Mouse (Mus musculus) midbrain, embryonic 13.5 days (tissue): ENCODE measurements at regions not wholly inside any gene's neighbourhood (a gene's known extent, or its start where the extent isn't known, plus 50 kb on each side); places are given as distances from the start of the nearest gene placed in this dataset.

Experiments
- ATAC-seq: fragments of 200-750 bp; cut with Nextera tagmentation; 2 replicates; pipeline ENCODE4 v1.8.0; 2017; ENCODE audit warnings: mild to moderate bottlenecking, moderate TSS enrichment, moderate library complexity
- H3K27ac ChIP-seq: fragments of 300-500 bp; sonication (generic); 2 replicates; pipeline ENCODE4 v1.5.1; 2015; ENCODE audit warnings: inconsistent platforms, mild to moderate bottlenecking, moderate library complexity
- H3K27me3 ChIP-seq: fragments of 300-500 bp; sonication (generic); 2 replicates; pipeline ENCODE4 v1.6.1; 2015; ENCODE audit warnings: mild to moderate bottlenecking, inconsistent platforms
- H3K36me3 ChIP-seq: fragments of 300-500 bp; sonication (generic); 2 replicates; pipeline ENCODE4 v1.6.1; 2015; ENCODE audit warnings: mild to moderate bottlenecking, inconsistent platforms
- H3K4me1 ChIP-seq: fragments of 300-500 bp; sonication (generic); replicated peaks from 2 replicates; pipeline ENCODE4 v1.6.1; 2015; ENCODE audit warnings: inconsistent platforms
- H3K4me2 ChIP-seq: fragments of 300-500 bp; sonication (generic); replicated peaks from 2 replicates; pipeline ENCODE4 v1.6.1; 2015; ENCODE audit warnings: moderate library complexity, mild to moderate bottlenecking, inconsistent platforms
- H3K4me3 ChIP-seq: fragments of 300-500 bp; sonication (generic); replicated peaks from 2 replicates; pipeline ENCODE4 v1.5.1; 2015; ENCODE audit warnings: mild to moderate bottlenecking, inconsistent platforms
- H3K9ac ChIP-seq: fragments of 300-500 bp; sonication (generic); replicated peaks from 2 replicates; pipeline ENCODE4 v1.6.1; 2015; ENCODE audit warnings: mild to moderate bottlenecking, inconsistent platforms
- H3K9me3 ChIP-seq: fragments of 300-500 bp; sonication (generic); 2 replicates; pipeline ENCODE4 v1.6.1; 2016; ENCODE audit warnings: mild to moderate bottlenecking, inconsistent platforms
- WGBS: fragments of 180-500 bp; shearing (Covaris S2); methylation state at CpG from one replicate; pipeline ENCODE4 v1.1.7; 2015; 5-methylcytosine and 5-hydroxymethylcytosine counted together

DNA sequence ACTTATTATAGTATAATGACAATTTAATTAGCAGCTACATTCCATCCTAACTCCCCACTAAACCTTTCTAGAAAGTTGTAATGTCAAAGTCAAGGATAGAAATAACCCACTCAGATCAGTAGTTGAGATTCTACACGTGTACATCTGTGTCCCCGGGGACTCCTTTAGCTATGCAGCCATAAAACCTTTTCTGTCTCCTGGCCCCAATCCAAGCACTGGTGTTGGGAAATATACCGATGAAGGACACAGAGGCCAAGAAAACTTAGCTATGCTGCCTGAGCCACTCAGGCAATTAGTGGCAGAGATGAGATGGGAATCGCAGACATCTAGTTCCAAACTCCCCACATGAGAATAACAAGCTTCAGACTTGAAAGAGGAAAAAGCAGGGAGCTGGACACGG is 190.1 kb downstream of the Ackr3 start:
- H3K4me1 ChIP-seq = peaks cover 16% of the 10 kb centered on the region
- no peak overlapping the region for H3K9ac ChIP-seq
- no peaks in the 10 kb centered on the region for H3K9me3 ChIP-seq
- H3K36me3 ChIP-seq = no peaks in the 10 kb centered on the region
- WGBS = 75% methylated on average over 5 of the region's 5 CpGs
- H3K4me3 ChIP-seq = no peak overlapping the region
- no peak overlapping the region for H3K4me2 ChIP-seq
- no peak for ATAC-seq
- no peak overlapping the region for H3K27ac ChIP-seq
- no peaks in the 10 kb centered on the region for H3K27me3 ChIP-seq

GRCm38 (mm10) chr1:90395331-90396016 is 191.7 kb downstream of the Ackr3 start:
- H3K36me3 ChIP-seq = no peaks in the 10 kb centered on the region

GRCm38 (mm10) chr1:90396660-90397059 is 192.9 kb downstream of the Ackr3 start:
- Histone ChIP-seq H3K9me3 (no peaks in the 10 kb centered on the region), H3K27me3 (no peaks in the 10 kb centered on the region), H3K36me3 (no peaks in the 10 kb centered on the region), H3K4me2 (no peak overlapping the region), H3K27ac (no peak overlapping the region), H3K4me1 (peaks cover 16% of the 10 kb centered on the region), H3K9ac (no peak overlapping the region), H3K4me3 (no peak overlapping the region)
- no peak for ATAC-seq
- WGBS = 73% methylated on average over 1 of the region's 1 CpGs

More at GRCm38 (mm10) chr1:90395331-90396016, 191.7 kb downstream of the Ackr3 start:
- no peak overlapping the region for H3K4me3 ChIP-seq
- no peaks in the 10 kb centered on the region for H3K27me3 ChIP-seq
- H3K9me3 ChIP-seq = no peaks in the 10 kb centered on the region
- peaks cover 16% of the 10 kb centered on the region for H3K4me1 ChIP-seq
- no peak overlapping the region for H3K4me2 ChIP-seq
- 90% methylated on average over 5 of the region's 5 CpGs for WGBS
- ATAC-seq = no peak
- no peak overlapping the region for H3K27ac ChIP-seq
- H3K9ac ChIP-seq = no peak overlapping the region

DNA sequence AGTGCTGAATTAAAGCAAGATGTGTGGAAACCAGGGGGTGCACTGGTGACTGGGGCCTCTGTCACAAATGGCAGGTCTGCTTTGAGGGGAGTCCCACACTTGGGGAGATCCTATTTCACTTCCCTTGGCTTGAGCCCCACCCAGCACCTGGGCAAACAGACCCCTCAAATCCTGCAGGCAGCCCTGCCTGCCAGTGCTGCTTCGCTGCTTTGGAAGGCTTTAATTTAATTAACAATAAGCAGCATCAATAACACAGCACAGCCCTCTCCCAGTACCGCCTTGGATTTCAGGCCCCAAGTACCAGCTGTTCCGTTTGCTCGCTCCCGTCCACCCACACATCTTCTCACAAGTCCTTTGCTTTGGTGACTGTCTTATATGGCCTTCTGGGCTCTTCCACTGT is 193.6 kb downstream of the Ackr3 start:
- Histone ChIP-seq H3K27ac (no peak overlapping the region), H3K4me1 (peaks cover 16% of the 10 kb centered on the region), H3K36me3 (no peaks in the 10 kb centered on the region), H3K4me2 (no peak overlapping the region), H3K27me3 (no peaks in the 10 kb centered on the region), H3K9ac (no peak overlapping the region), H3K4me3 (no peak overlapping the region), H3K9me3 (no peaks in the 10 kb centered on the region)
- no peak for ATAC-seq
- WGBS = 28% methylated on average over 5 of the region's 5 CpGs

GRCm38 (mm10) chr1:90398396-90398975 is 194.7 kb downstream of the Ackr3 start:
- H3K27me3 ChIP-seq = no peaks in the 10 kb centered on the region
- 84% methylated on average over 15 of the region's 15 CpGs for whole genome bisulfite sequencing
- H3K4me3 ChIP-seq = no peak overlapping the region
- no peaks in the 10 kb centered on the region for H3K36me3 ChIP-seq
- H3K4me2 ChIP-seq = no peak overlapping the region
- no peak for ATAC-seq
- H3K9ac ChIP-seq = no peak overlapping the region
- no peak overlapping the region for H3K27ac ChIP-seq
- no peaks in the 10 kb centered on the region for H3K9me3 ChIP-seq
- peaks cover 16% of the 10 kb centered on the region for H3K4me1 ChIP-seq

- Histone ChIP-seq H3K27me3 (no peaks in the 10 kb centered on the region), H3K4me3 (no peak overlapping the region), H3K9ac (no peak overlapping the region), H3K9me3 (no peaks in the 10 kb centered on the region), H3K4me1 (peaks cover 13% of the 10 kb centered on the region), H3K36me3 (no peaks in the 10 kb centered on the region), H3K4me2 (no peak overlapping the region), H3K27ac (no peak overlapping the region)
- 77% methylated on average over 6 of the region's 6 CpGs for WGBS
- no peak for ATAC-seq
These were observed 199.3 kb downstream of the Ackr3 start for GRCm38 (mm10) chr1:90403057-90403456.

GRCm38 (mm10) chr1:90404717-90405487 is 197.9 kb upstream of the Cops8 start:
- Histone ChIP-seq H3K27me3 (no peaks in the 10 kb centered on the region), H3K27ac (no peak overlapping the region), H3K4me3 (no peak overlapping the region), H3K9me3 (no peaks in the 10 kb centered on the region), H3K4me1 (peaks cover 10% of the 10 kb centered on the region), H3K9ac (no peak overlapping the region), H3K36me3 (no peaks in the 10 kb centered on the region), H3K4me2 (no peak overlapping the region)
- 38% methylated on average over 6 of the region's 6 CpGs for WGBS
- 0 out of 2 replicates have a peak, but pooled peaks have one; percentile 24 for ATAC-seq

GRCm38 (mm10) chr1:90406663-90407062 is 196.1 kb upstream of the Cops8 start:
- no peaks in the 10 kb centered on the region for H3K36me3 ChIP-seq
- no peak overlapping the region for H3K27ac ChIP-seq
- H3K4me2 ChIP-seq = no peak overlapping the region
- peaks cover 10% of the 10 kb centered on the region for H3K4me1 ChIP-seq
- no peak overlapping the region for H3K9ac ChIP-seq
- H3K9me3 ChIP-seq = no peaks in the 10 kb centered on the region
- H3K27me3 ChIP-seq = no peaks in the 10 kb centered on the region
- ATAC-seq = no peak
- H3K4me3 ChIP-seq = no peak overlapping the region
- 93% methylated on average over 6 of the region's 6 CpGs for WGBS

GRCm38 (mm10) chr1:90408504-90409215 is 194.1 kb upstream of the Cops8 start:
- no peaks in the 10 kb centered on the region for H3K27me3 ChIP-seq
- no peaks in the 10 kb centered on the region for H3K36me3 ChIP-seq
- WGBS = 87% methylated on average over 16 of the region's 16 CpGs
- H3K9me3 ChIP-seq = no peaks in the 10 kb centered on the region
- H3K27ac ChIP-seq = no peak overlapping the region
- no peak overlapping the region for H3K4me3 ChIP-seq
- no peak overlapping the region for H3K9ac ChIP-seq
- H3K4me2 ChIP-seq = no peak overlapping the region
- H3K4me1 ChIP-seq = peaks cover 17% of the 10 kb centered on the region
- no peak for ATAC-seq

GRCm38 (mm10) chr1:90409236-90409635 is 193.5 kb upstream of the Cops8 start:
- Histone ChIP-seq H3K4me3 (no peak overlapping the region), H3K36me3 (no peaks in the 10 kb centered on the region), H3K4me1 (peaks cover 16% of the 10 kb centered on the region), H3K9me3 (no peaks in the 10 kb centered on the region), H3K4me2 (no peak overlapping the region), H3K27me3 (no peaks in the 10 kb centered on the region), H3K9ac (no peak overlapping the region), H3K27ac (no peak overlapping the region)
- 82% methylated on average over 3 of the region's 3 CpGs for WGBS
- no peak for ATAC-seq

DNA sequence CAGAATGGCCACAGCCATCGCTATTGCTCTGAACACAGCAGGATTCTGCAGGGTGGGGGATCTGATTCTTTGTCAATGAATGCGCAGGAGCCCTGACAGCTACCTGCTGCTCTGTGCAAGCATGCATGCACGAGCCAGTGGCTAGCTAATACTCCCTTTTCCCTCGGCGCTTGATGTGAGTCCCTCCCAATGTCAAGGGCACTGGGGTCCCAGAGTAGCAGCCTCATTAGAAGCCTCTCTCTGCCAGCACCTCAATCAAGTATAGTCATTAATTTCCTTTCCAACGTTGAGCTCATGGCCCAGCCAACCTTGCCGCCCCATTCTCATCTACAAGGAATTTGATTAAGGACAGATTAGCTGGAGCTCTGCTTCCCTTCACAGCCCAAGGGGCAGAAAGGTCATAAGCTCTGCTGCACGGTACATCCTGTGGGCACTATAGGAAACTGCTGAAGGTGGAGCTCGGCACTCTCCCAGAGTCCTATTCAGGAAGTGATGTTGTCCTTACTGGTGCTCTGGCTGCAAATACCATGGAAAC is 190.2 kb upstream of the Cops8 start:
- 0 out of 2 replicates have a peak, but pooled peaks have one; percentile 40 for ATAC-seq
- Histone ChIP-seq H3K4me3 (no peak overlapping the region), H3K27me3 (no peaks in the 10 kb centered on the region), H3K4me2 (no peak overlapping the region), H3K9me3 (no peaks in the 10 kb centered on the region), H3K9ac (no peak overlapping the region), H3K4me1 (peaks cover 7% of the 10 kb centered on the region; the same call in 1 of the 2 replicates), H3K27ac (no peak overlapping the region), H3K36me3 (no peaks in the 10 kb centered on the region)
- WGBS = 17% methylated on average over 9 of the region's 9 CpGs
